Mouse (Mus musculus) lung, embryonic 15.5 days (tissue): ENCODE measurements around the gene Ankrd6. TPM values are rescaled to one million over a fixed set of nuclear protein-coding genes. Genes with fewer than 3 reads are reported as not detected.

Experiments
- ATAC-seq: fragments of 200-750 bp; cut with Nextera tagmentation; 2 replicates; pipeline ENCODE4 v1.8.0; 2017; ENCODE audit warnings: moderate number of reproducible peaks, borderline replicate concordance; ENCODE audit not compliant: low FRiP score, low TSS enrichment; ENCODE audit errors: extremely low read depth
- H3K27ac ChIP-seq: fragments of 300-500 bp; sonication (generic); 2 replicates; pipeline ENCODE4 v1.5.1; 2015; ENCODE audit warnings: moderate library complexity, mild to moderate bottlenecking, inconsistent platforms
- H3K27me3 ChIP-seq: fragments of 300-500 bp; sonication (generic); 2 replicates; pipeline ENCODE4 v1.6.1; 2015; ENCODE audit warnings: inconsistent platforms
- H3K36me3 ChIP-seq: fragments of 300-500 bp; sonication (generic); 2 replicates; pipeline ENCODE4 v1.6.1; 2015; ENCODE audit warnings: inconsistent platforms
- H3K4me1 ChIP-seq: fragments of 300-500 bp; sonication (generic); 2 replicates; pipeline ENCODE4 v1.6.1; 2015; ENCODE audit warnings: inconsistent platforms
- H3K4me2 ChIP-seq: fragments of 300-500 bp; sonication (generic); 2 replicates; pipeline ENCODE4 v1.6.1; 2015; ENCODE audit warnings: inconsistent platforms, mild to moderate bottlenecking, moderate library complexity
- H3K4me3 ChIP-seq: fragments of 300-500 bp; sonication (generic); 2 replicates; pipeline ENCODE4 v1.5.1; 2015; ENCODE audit warnings: mild to moderate bottlenecking, inconsistent platforms
- H3K9ac ChIP-seq: fragments of 300-500 bp; sonication (generic); 2 replicates; pipeline ENCODE4 v1.6.1; 2015; ENCODE audit warnings: inconsistent platforms
- H3K9me3 ChIP-seq: fragments of 300-500 bp; sonication (generic); 2 replicates; pipeline ENCODE4 v1.6.1; 2016; ENCODE audit warnings: inconsistent platforms
- WGBS: fragments of 180-500 bp; shearing (Covaris S2); methylation state at CpG from one replicate; pipeline ENCODE4 v1.1.7; 2015; 5-methylcytosine and 5-hydroxymethylcytosine counted together
- polyA plus RNA-seq: library from polyadenylated mRNA; unstranded; fragments of >200 nt; fragmentation: Nextera tagmentation; extraction: Ambion mirVana; gene quantifications from 2 replicates; pipeline ENCODE4 v1.2.1, GENCODE M21; 2015

Ankrd6 gene
- polyA plus RNA-seq, 1 experiment from 2014 or later, result 4.0 TPM

DNA sequence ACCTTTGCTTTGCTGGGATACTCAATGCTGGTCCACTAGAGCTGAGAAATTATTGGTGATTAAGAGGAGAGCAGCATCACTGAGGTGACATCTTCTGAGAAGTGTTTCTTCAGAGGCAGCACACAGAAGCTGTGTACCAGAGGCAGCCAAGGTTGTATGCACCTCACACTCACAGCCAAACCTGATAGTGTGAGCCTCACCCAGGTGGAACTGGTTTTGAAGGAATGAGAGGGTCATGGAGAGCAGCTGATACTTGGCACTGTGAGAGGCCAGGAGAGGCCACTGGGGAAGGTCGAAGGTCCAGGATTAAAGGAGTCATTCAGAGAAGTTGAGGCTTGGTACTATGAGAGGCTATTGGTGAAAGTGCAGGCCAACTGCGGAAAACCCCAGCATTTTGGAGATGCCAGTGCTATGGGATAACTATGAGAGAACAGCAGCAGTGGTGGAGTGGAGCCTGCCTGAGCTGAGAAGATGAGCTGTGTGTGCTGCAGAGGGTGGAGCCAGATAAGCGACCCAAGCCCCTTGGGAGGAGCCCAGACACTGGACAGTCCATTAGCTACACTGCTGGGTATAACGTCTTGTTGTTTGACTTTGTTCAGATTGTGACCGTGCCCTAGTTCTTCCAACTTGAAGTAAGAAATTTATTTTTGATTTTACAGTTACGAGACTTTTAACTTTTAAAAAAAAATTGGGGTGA is 33.8 kb downstream of the Ankrd6 start:
- 38% methylated on average over 6 of the region's 6 CpGs for WGBS
- Histone ChIP-seq H3K36me3 (no peaks in the 10 kb centered on the region), H3K4me2 (no peak overlapping the region), H3K27ac (no peak overlapping the region), H3K9ac (no peak overlapping the region), H3K4me1 (peaks cover 8% of the 10 kb centered on the region; the same call in 1 of the 2 replicates), H3K9me3 (no peaks in the 10 kb centered on the region), H3K27me3 (no peaks in the 10 kb centered on the region), H3K4me3 (no peak overlapping the region)
- no peak for ATAC-seq

DNA sequence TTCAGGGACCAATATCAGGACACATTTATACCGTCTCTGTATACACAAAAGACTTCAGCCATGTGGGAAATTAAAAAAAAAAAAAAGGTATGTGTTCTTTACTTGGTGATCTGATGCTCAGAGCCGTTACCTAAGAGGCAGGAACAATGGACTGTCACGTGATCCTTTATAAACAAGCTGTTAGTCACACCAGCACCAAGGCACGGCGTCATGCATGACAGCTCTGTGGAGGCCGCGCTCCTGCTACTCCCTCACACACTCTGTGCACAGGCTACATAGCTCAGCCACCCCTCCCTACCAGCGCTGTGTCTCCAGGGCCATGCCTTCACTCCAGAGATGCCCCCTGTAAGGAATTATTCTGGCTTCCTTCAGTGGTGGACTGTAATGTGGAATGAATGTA is 34.7 kb downstream of the Ankrd6 start:
- Histone ChIP-seq H3K9me3 (no peaks in the 10 kb centered on the region), H3K36me3 (no peaks in the 10 kb centered on the region), H3K27ac (no peak overlapping the region), H3K27me3 (no peaks in the 10 kb centered on the region), H3K9ac (no peak overlapping the region), H3K4me2 (no peak overlapping the region), H3K4me3 (no peak overlapping the region), H3K4me1 (peaks cover 8% of the 10 kb centered on the region; the same call in 1 of the 2 replicates)
- 17% methylated on average over 8 of the region's 8 CpGs for WGBS
- peak; percentile 43; the same call in 1 of the 2 replicates for ATAC-seq

DNA sequence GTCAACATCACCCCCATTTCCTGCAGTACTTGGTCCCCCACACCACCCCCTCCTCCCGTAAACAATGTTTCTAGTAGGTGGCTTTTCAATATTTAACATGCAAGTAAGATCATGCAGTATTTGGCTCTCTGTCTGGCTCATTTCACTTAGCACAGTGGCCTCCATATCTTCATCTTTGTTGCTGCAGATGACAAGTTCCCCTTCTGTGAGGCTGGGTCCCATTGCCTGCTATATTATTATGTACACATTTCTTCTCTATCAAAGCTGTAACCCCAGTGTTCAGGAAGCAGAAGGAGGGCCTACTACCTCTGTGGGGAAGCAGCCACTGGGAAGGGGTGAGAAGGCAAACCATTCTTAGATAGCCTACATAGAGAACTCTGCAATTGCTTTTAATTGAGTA is 40.6 kb downstream of the Ankrd6 start:
- no peak overlapping the region for H3K27ac ChIP-seq

DNA sequence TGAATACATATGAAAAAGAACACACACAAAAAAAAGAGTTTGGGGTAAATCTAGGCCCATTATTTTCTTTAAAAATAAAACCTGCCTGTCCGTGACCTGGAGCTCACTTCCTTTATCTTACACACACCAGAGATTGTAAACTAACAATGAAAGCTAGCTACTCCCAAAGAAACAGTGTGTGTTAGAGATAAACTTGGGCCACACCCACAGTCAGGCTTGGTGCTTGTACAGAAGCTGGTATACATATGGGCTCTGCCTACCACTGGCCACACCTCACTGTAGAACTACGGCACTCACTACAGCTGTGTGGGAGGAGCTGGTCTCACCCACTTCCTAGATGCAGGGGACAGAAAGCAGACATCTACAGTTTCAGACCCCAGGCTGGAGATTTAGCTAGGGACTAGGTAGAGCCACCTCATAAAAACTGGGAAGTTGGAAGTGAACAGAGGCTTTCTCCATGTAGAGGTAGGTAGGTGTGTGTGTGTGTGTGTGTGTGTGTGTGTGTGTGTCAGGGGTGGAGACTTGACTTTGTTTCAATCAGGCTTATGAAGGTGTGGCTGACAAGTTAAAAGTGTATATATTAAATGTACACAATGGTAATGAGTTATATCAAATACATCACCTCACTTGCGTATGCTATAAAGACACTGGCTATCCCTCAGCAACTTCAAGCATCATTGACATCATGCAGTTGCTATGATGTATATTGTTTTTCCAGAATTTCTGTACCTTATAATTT is 41.2 kb downstream of the Ankrd6 start:
- H3K36me3 ChIP-seq, result no peaks in the 10 kb centered on the region
- H3K4me1 ChIP-seq, result peaks cover 19% of the 10 kb centered on the region
- H3K27ac ChIP-seq, result no peak overlapping the region
- H3K9ac ChIP-seq, result no peak overlapping the region
- no peak overlapping the region for H3K4me2 ChIP-seq
- 66% methylated on average over 3 of the region's 3 CpGs for WGBS
- H3K4me3 ChIP-seq, result no peak overlapping the region
- H3K27me3 ChIP-seq, result no peaks in the 10 kb centered on the region
- no peaks in the 10 kb centered on the region for H3K9me3 ChIP-seq
- ATAC-seq, result peak; percentile 49; the same call in 1 of the 2 replicates

More for the DNA sequence above, 40.6 kb downstream of the Ankrd6 start:
- Histone ChIP-seq H3K9ac (no peak overlapping the region), H3K4me2 (no peak overlapping the region), H3K36me3 (no peaks in the 10 kb centered on the region), H3K4me1 (peaks cover 19% of the 10 kb centered on the region), H3K4me3 (no peak overlapping the region), H3K27me3 (no peaks in the 10 kb centered on the region), H3K9me3 (no peaks in the 10 kb centered on the region)
- 85% methylated on average over 1 of the region's 1 CpGs for WGBS
- no peak for ATAC-seq

DNA sequence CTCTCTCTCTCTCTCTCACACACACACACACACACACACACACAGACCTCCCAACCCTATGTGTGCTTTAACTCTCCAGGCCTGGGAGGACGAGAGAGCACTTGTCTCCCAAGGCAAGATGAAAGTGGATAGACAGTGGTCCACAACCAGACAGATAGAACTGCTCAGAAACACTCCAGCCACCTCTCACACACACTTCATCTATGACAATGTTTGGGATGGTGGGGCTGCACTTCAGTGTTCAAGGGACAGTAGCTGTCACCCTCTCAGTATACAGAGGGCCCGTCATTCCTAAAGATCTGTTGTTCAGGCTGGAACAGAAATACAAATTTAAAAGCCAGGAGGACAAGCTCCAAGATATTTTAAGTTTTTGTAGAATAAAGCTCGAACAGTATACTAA is 43.0 kb downstream of the Ankrd6 start:
- Histone ChIP-seq H3K27me3 (no peaks in the 10 kb centered on the region), H3K4me1 (peaks cover 19% of the 10 kb centered on the region), H3K36me3 (no peaks in the 10 kb centered on the region), H3K4me2 (no peak overlapping the region), H3K27ac (no peak overlapping the region), H3K4me3 (no peak overlapping the region), H3K9me3 (no peaks in the 10 kb centered on the region), H3K9ac (no peak overlapping the region)
- 25% methylated on average over 3 of the region's 3 CpGs for WGBS
- no peak; the same call in 1 of the 2 replicates for ATAC-seq

DNA sequence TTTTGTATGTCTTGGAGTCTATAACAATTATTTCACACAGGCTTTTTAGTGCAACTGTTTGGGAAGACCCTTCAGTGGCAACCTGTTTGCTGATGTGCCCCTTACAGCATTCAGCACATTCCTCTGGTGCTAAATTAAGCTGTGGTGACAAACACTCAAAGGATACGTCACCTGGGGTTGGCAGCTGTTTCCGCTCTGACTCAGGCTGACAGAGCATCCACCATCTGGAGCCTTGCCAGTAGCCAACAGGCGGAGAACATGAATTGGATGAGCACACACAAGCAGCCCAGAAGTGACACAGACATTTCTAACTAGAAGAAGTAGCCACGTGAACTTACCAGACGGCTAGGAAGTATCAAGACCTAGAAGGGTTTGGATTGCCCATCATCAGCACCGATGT is 44.0 kb downstream of the Ankrd6 start:
- H3K27me3 ChIP-seq, result no peaks in the 10 kb centered on the region
- H3K4me2 ChIP-seq, result no peak overlapping the region
- no peaks in the 10 kb centered on the region for H3K9me3 ChIP-seq
- no peak overlapping the region for H3K27ac ChIP-seq
- no peaks in the 10 kb centered on the region for H3K36me3 ChIP-seq
- no peak overlapping the region for H3K9ac ChIP-seq
- WGBS, result 32% methylated on average over 6 of the region's 6 CpGs
- ATAC-seq, result peak; percentile 55; the same call in 1 of the 2 replicates
- H3K4me1 ChIP-seq, result peaks cover 19% of the 10 kb centered on the region
- no peak overlapping the region for H3K4me3 ChIP-seq

DNA sequence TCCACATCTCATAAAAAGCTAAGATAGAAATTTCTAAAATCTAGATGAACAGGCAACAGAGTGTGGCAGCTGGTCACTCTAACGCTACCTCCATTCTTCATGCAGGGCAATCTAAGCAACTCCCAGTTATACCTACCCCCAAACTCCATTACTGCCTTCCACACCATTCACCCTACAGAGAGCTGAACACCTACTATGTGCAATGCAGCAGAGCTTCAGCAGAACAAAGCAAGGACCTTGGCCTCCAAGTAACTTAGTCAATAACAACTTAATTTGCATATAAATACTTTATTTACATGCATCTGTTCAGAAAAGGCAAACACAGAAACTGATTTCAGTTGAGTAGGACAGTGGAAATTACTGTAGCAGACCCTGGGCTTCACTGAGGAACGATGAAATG is 44.7 kb downstream of the Ankrd6 start:
- Histone ChIP-seq H3K9me3 (no peaks in the 10 kb centered on the region), H3K27ac (no peak overlapping the region), H3K27me3 (no peaks in the 10 kb centered on the region), H3K36me3 (no peaks in the 10 kb centered on the region), H3K4me1 (peaks cover 19% of the 10 kb centered on the region), H3K4me2 (no peak overlapping the region), H3K4me3 (no peak overlapping the region), H3K9ac (no peak overlapping the region)
- WGBS, result 93% methylated on average over 2 of the region's 2 CpGs
- no peak for ATAC-seq

DNA sequence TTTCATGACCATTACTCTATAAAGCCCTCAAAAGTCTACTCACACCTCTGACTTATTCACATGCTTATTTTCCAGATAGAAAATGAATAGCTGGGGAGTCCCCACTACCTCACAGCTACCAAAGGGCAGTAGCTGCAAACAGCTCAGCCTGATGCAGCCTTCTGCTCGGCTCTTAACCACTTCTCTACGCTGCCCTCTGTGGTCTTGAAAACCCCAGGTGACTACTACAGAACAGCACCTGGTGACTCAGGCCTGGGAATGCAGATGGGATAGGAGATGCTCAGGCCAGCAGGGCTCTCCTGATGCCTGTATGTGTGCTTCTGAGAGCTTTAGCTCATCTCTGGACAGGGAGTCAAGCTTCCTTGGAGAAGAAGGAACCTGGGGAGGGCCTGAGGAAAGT is 45.3 kb downstream of the Ankrd6 start:
- 67% methylated on average over 2 of the region's 2 CpGs for WGBS
- Histone ChIP-seq H3K4me1 (peaks cover 19% of the 10 kb centered on the region), H3K9ac (no peak overlapping the region), H3K36me3 (no peaks in the 10 kb centered on the region), H3K4me2 (no peak overlapping the region), H3K9me3 (no peaks in the 10 kb centered on the region), H3K27ac (no peak overlapping the region), H3K4me3 (no peak overlapping the region), H3K27me3 (no peaks in the 10 kb centered on the region)
- no peak for ATAC-seq

DNA sequence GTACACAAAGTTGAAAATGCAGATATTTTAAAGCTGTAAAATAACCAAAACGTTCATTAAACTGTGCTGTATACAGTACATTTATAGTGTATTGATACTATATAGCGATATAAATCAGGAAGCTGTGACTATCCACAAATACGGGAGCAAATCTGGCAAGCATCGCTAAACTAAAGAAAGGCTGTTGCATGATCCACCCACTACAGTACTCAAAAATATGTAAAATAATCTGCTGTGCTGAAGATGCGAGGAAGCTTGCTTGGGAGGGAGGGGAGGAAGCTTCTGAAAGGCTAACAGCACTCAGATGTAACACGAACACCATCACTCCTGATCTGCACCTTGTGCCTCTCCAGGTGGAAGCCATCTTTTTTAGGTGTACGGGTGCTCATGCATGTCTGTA is 46.8 kb downstream of the Ankrd6 start:
- no peak overlapping the region for H3K27ac ChIP-seq
- WGBS, result 74% methylated on average over 7 of the region's 7 CpGs
- no peaks in the 10 kb centered on the region for H3K9me3 ChIP-seq

DNA sequence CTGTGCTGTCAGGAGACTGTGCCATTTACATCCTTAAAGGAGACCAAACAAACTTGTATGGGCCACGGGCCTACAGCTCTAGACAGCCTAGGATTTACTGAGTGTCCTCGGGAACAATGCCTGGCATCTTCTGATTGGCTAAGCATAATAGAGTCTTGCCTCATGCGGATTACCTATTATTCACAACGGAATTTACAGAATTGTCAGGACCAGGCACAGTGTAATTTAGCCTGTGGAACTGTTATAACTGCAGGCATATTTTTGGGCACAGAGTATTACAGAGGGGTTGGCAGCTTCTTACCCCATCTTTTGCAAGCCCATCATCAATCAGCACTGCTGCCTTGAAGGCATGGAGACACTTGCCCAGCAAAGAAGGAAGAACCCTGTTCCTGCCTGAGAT is 51.6 kb downstream of the Ankrd6 start:
- Histone ChIP-seq H3K27me3 (no peaks in the 10 kb centered on the region), H3K9ac (no peak overlapping the region), H3K4me3 (no peak overlapping the region), H3K4me2 (no peak overlapping the region), H3K4me1 (no peaks in the 10 kb centered on the region), H3K9me3 (0 out of 2 replicates have a peak, but pooled peaks cover 5% of the 10 kb centered on the region), H3K36me3 (no peaks in the 10 kb centered on the region), H3K27ac (no peak overlapping the region)
- 54% methylated on average over 4 of the region's 4 CpGs for WGBS
- no peak for ATAC-seq

More for the DNA sequence above, 46.8 kb downstream of the Ankrd6 start:
- Histone ChIP-seq H3K36me3 (no peaks in the 10 kb centered on the region), H3K27me3 (no peaks in the 10 kb centered on the region), H3K4me3 (no peak overlapping the region), H3K4me1 (peaks cover 19% of the 10 kb centered on the region), H3K9ac (no peak overlapping the region), H3K4me2 (no peak overlapping the region)
- ATAC-seq, result no peak

DNA sequence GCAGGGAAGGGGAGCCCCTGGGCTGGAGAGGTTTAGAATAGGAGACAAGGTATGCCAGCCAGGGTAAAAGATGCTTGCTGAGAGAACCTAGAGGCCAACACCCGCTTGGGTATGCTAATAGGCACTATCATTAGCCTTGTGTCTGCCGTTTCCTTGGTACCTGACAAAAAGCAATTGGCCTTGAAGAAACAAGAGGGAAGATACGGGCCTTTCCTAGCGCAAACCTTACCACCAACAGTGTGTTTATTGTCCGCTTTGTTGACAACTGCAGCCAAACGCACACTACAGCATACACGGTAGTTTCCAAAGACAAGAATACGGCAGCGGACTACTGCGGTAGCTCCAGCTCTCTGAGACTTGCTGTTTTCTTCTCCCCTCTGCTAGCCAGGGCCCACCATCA is 59.3 kb downstream of the Ankrd6 start:
- Histone ChIP-seq H3K36me3 (no peaks in the 10 kb centered on the region), H3K9ac (no peak overlapping the region), H3K4me2 (no peak overlapping the region), H3K4me1 (no peaks in the 10 kb centered on the region), H3K27me3 (no peaks in the 10 kb centered on the region), H3K4me3 (no peak overlapping the region), H3K27ac (no peak overlapping the region), H3K9me3 (0 out of 2 replicates have a peak, but pooled peaks cover 5% of the 10 kb centered on the region)
- ATAC-seq, result no peak
- 89% methylated on average over 10 of the region's 10 CpGs for WGBS

DNA sequence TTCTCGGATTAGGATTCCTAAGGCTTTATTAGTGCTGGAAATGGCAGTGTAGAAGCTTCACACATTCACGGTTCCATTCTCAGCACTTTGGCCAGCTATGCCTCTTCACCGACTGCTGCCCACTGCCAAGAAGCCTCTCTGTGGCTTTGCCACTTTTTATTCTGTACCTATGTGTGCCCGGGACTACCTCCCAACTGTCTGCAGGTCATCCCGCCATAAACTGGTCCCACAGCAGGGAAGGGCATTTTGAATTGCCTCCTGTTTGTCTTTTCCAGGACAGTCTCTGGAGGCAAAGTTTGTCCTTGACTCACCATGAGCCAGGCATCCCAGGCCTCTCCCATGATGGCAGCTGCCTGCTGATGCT is 59.9 kb downstream of the Ankrd6 start:
- 0 out of 2 replicates have a peak, but pooled peaks cover 5% of the 10 kb centered on the region for H3K9me3 ChIP-seq
- no peaks in the 10 kb centered on the region for H3K36me3 ChIP-seq
- no peaks in the 10 kb centered on the region for H3K27me3 ChIP-seq
- no peak overlapping the region for H3K4me2 ChIP-seq
- no peak overlapping the region for H3K4me3 ChIP-seq
- H3K4me1 ChIP-seq, result no peaks in the 10 kb centered on the region
- H3K9ac ChIP-seq, result no peak overlapping the region
- 72% methylated on average over 5 of the region's 5 CpGs for WGBS
- no peak for ATAC-seq
- H3K27ac ChIP-seq, result no peak overlapping the region
